Mouse (Mus musculus): ENCODE data around the gene Dnal1.

DNA sequence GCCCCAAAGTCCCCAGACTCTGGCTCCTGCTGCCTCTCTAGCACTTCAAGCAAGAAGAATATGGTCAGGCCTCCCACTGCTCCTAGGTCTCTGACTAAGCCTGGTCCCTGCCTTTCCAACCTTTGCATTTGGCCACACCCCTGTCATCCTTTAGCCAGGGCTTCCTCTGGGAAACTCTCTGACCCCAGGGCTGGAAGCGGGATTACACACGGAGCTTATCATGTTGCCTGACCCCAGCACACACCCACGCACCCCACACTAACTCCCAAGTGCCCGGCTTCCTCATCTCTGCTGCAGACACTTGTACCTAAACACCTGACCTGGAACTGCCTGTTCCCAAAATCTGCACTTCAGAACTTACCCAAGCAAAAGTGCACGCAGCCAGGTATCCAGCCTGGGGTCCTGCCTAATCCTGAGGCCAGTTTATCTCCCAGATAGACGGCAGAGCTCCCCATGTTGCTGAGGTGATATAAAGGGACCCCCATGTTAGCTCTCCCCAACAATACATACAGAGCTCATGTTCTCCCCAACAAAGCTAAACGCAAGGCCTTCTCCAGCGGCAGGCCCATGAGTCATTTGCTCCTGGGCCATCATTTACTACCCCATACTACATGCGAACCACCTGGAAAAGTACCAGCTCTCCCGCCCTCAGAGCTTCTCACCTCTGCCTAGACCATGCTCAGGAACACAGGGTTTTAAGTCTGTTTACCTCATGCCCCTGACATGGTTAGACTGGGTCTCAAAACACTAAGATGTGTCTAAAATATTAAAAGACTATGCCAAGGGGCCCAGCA is 64.7 kb downstream of the Dnal1 start:
- TF ChIP-seq CTCF (IDR thresholded peaks at IDR 0.05; ENCODE audit: low read depth, low read length) (no peak), POLR2A (IDR thresholded peaks at IDR 0.05; ENCODE audit: borderline replicate concordance, low read depth, low read length) (no peak)
